Mouse (Mus musculus): ENCODE results near the gene Coa4. TPM values are rescaled to one million over a fixed set of nuclear protein-coding genes. Genes with fewer than 3 reads are reported as not detected.

The Coa4 gene
- polyA plus RNA-seq, 1 experiment from 2014 or later = 15.5 TPM

DNA sequence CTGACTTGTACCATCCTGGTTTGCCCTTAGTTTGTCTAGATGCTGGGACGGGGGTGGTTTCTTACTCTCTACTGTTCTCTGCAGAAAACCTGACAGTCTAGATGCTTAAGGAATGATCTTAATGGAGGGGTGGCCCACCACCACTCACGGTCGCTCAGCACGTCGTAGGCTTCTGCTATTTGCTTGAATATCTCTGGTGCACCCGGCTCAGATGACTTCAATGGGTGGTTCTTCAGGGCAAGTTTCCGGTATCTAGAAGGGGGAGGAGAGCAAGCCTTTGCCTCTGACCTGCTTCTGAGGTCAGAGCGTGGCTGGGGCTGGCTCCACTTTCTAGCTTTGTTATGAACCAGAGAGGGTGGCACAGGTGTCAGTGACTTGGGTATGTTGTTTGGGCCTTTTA lies 25.3 kb upstream of the Coa4 start:
- Histone ChIP-seq H3K4me3 (ENCODE audit: low read depth, low read length) (no peak overlapping the region), H3K4me1 (ENCODE audit: control insufficient read depth, insufficient read depth, low read length) (no peaks in the 10 kb centered on the region), H3K4me2 (ENCODE audit: low read depth, low read length) (no peak overlapping the region), H3K9me3 (replicated peaks; ENCODE audit: control insufficient read depth, low read length) (no peaks in the 10 kb centered on the region), H3K36me3 (replicated peaks; ENCODE audit: control insufficient read depth, insufficient read depth, low read depth, low read length) (no peaks in the 10 kb centered on the region), H3K27ac (replicated peaks; ENCODE audit: low read depth, low read length) (no peak overlapping the region), H3K9ac (replicated peaks; ENCODE audit: low read length) (no peak overlapping the region), H3K27me3 (ENCODE audit: control insufficient read depth, insufficient read depth, low read length) (no peaks in the 10 kb centered on the region)
- DNase-seq (ENCODE audit: low spot score) (no peak), ATAC-seq (replicated peaks; ENCODE audit: insufficient number of reproducible peaks, low FRiP score, low TSS enrichment, low read depth) (no peak)
- 78% methylated on average over 8 of the region's 8 CpGs for WGBS

DNA sequence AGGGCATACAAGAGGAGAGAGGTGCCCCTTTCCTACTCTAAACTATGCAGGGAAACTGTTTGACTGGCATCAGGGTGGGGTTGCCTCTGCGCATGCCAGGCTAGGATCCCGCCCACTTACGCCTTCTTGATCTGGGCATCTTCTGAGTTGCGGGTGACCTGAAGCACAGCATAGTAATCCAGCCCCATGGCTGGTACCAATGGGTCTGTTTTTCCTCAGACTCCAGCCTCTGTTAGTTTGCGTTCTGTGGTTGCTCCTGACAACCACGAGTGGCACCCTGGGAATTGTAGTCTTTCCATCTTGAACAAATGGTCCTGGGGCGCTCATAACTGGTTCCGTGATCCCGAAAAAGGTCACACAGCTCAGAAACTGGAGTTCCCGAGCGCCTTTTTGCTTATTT lies 22.3 kb upstream of the Coa4 start, which contains the start of gene Dnajb13:
Dnajb13 (minus strand) TSS at position 388 of the 400 bp plus-strand sequence.
- no peak within 1 kb of the TSS for H3K4me3 ChIP-seq (ENCODE audit: low read depth, low read length)
- H3K27ac ChIP-seq (replicated peaks; ENCODE audit: low read depth, low read length) = no peak within 1 kb of the TSS
- H3K4me1 ChIP-seq (ENCODE audit: control insufficient read depth, insufficient read depth, low read length) = no peaks in the 10 kb centered on the region
- ATAC-seq (replicated peaks; ENCODE audit: insufficient number of reproducible peaks, low FRiP score, low TSS enrichment, low read depth) (no peak), DNase-seq (ENCODE audit: low spot score) (peak; percentile 38)
- no peaks in the 10 kb centered on the region for H3K27me3 ChIP-seq (ENCODE audit: control insufficient read depth, insufficient read depth, low read length)
- no peaks in the 10 kb centered on the region for H3K36me3 ChIP-seq (replicated peaks; ENCODE audit: control insufficient read depth, insufficient read depth, low read depth, low read length)
- H3K9me3 ChIP-seq (replicated peaks; ENCODE audit: control insufficient read depth, low read length) = no peaks in the 10 kb centered on the region
- no peak within 1 kb of the TSS for H3K9ac ChIP-seq (replicated peaks; ENCODE audit: low read length)
- no peak within 1 kb of the TSS for H3K4me2 ChIP-seq (ENCODE audit: low read depth, low read length)
- 55% methylated on average over 11 of the region's 11 CpGs for WGBS

DNA sequence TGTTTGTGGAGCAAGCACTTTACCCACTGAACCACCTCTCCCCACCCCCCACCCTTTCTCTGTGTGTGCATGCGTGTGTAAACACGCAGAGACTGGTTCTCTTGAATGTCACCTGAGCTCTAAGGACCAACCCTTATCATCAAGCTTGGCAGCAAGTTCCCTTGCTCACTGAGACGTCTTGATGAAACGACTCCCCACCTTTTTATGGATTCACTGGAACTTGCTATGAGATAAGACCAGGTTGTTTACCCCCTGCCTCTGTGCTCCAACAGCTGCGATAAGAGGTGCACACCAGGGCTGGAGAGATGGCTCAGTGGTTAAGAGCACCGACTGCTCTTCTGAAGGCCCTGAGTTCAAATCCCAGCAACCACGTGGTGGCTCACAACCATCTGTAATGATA lies 16.7 kb upstream of the Coa4 start:
- ATAC-seq (replicated peaks; ENCODE audit: insufficient number of reproducible peaks, low FRiP score, low TSS enrichment, low read depth) = no peak
- 67% methylated on average over 7 of the region's 7 CpGs for WGBS
- Histone ChIP-seq H3K9ac (replicated peaks; ENCODE audit: low read length) (no peak overlapping the region), H3K27me3 (ENCODE audit: control insufficient read depth, insufficient read depth, low read length) (no peaks in the 10 kb centered on the region), H3K36me3 (replicated peaks; ENCODE audit: control insufficient read depth, insufficient read depth, low read depth, low read length) (no peaks in the 10 kb centered on the region), H3K9me3 (replicated peaks; ENCODE audit: control insufficient read depth, low read length) (no peaks in the 10 kb centered on the region), H3K4me3 (ENCODE audit: low read depth, low read length) (no peak overlapping the region), H3K27ac (replicated peaks; ENCODE audit: low read depth, low read length) (no peak overlapping the region), H3K4me2 (ENCODE audit: low read depth, low read length) (no peak overlapping the region), H3K4me1 (ENCODE audit: control insufficient read depth, insufficient read depth, low read length) (no peaks in the 10 kb centered on the region)
- DNase-seq (ENCODE audit: low spot score) = no peak

DNA sequence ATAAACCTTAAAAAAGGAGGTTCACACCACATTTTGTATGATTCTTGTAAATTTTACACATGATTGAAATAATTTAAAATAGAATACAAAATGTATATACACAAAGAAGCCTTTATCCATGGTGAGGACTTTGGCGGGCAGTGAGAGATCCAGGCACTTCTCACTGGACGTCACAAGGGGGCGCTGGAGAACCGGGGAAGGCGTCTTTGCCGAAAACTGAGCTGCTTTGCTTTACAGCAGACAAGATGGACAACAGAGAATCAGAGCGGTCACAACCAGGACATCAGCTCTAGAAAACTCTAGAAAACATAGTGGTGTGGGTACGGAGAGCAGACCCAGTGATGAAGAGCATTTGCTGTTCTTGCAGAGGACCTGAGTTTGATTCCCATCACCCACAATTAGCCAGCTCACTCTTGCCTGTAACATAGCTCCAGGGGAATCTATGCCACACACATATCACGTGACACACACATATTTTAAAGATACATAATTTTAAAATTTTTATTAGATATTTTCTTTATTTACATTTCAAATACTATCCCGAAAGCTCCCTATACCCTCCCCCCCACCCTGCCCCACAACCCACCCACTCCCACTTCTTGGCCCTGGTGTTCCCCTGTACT lies 16.1 kb upstream of the Coa4 start:
- no peaks in the 10 kb centered on the region for H3K36me3 ChIP-seq (replicated peaks; ENCODE audit: control insufficient read depth, insufficient read depth, low read depth, low read length)
- no peak overlapping the region for H3K4me2 ChIP-seq (ENCODE audit: low read depth, low read length)
- H3K4me3 ChIP-seq (ENCODE audit: low read depth, low read length) = no peak overlapping the region
- no peak overlapping the region for H3K9ac ChIP-seq (replicated peaks; ENCODE audit: low read length)
- no peaks in the 10 kb centered on the region for H3K4me1 ChIP-seq (ENCODE audit: control insufficient read depth, insufficient read depth, low read length)
- H3K27me3 ChIP-seq (ENCODE audit: control insufficient read depth, insufficient read depth, low read length) = no peaks in the 10 kb centered on the region
- no peak overlapping the region for H3K27ac ChIP-seq (replicated peaks; ENCODE audit: low read depth, low read length)
- 20% methylated on average over 10 of the region's 10 CpGs for WGBS
- ATAC-seq (replicated peaks; ENCODE audit: insufficient number of reproducible peaks, low FRiP score, low TSS enrichment, low read depth) = no peak
- DNase-seq (ENCODE audit: low spot score) = peak; percentile 85
- H3K9me3 ChIP-seq (replicated peaks; ENCODE audit: control insufficient read depth, low read length) = no peaks in the 10 kb centered on the region

DNA sequence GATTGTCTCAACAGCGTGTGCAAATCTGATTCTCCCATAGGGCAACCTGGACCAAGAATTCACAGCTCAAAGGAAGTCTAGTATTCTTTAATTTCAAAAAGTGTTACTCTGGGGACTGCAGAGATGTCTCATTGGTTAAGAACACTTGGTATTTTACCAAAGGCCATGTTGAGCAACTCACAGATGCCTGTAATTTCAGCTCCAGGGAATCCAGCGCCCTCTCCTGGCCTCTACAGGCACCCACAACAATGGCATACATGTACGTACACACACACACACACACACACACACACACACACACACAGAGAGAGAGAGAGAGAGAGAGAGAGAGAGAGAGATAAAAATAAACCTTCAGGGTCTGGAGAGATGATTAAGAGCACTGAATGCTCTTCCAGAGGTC lies 14.6 kb upstream of the Coa4 start:
- Histone ChIP-seq H3K4me3 (ENCODE audit: low read depth, low read length) (no peak overlapping the region), H3K4me1 (ENCODE audit: control insufficient read depth, insufficient read depth, low read length) (no peaks in the 10 kb centered on the region), H3K36me3 (replicated peaks; ENCODE audit: control insufficient read depth, insufficient read depth, low read depth, low read length) (no peaks in the 10 kb centered on the region), H3K9ac (replicated peaks; ENCODE audit: low read length) (no peak overlapping the region), H3K27me3 (ENCODE audit: control insufficient read depth, insufficient read depth, low read length) (no peaks in the 10 kb centered on the region), H3K4me2 (ENCODE audit: low read depth, low read length) (no peak overlapping the region), H3K9me3 (replicated peaks; ENCODE audit: control insufficient read depth, low read length) (no peaks in the 10 kb centered on the region), H3K27ac (replicated peaks; ENCODE audit: low read depth, low read length) (no peak overlapping the region)
- ATAC-seq (replicated peaks; ENCODE audit: insufficient number of reproducible peaks, low FRiP score, low TSS enrichment, low read depth) (no peak), DNase-seq (ENCODE audit: low spot score) (no peak)
- 72% methylated on average over 3 of the region's 3 CpGs for WGBS

DNA sequence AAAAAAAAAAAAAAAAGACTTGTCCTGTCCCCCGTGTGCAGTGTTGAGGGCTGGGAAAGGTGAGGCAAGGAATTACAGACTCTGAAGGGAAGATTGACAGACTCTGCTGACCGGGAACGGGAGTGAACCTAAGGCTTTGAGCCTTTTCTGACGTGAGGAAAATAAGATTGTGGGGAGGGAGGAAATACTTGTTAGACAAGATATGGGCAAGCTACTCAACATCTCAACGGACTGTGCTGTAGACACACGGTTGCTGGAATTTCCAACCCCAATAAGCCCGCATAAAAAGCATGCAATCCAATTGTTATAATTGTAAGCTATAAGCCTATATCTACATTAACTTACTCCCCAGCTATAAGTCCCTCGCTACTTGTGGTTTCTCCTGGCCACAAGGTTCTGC lies 12.2 kb upstream of the Coa4 start:
- WGBS = 69% methylated on average over 8 of the region's 8 CpGs
- no peak for ATAC-seq (replicated peaks; ENCODE audit: insufficient number of reproducible peaks, low FRiP score, low TSS enrichment, low read depth)

DNA sequence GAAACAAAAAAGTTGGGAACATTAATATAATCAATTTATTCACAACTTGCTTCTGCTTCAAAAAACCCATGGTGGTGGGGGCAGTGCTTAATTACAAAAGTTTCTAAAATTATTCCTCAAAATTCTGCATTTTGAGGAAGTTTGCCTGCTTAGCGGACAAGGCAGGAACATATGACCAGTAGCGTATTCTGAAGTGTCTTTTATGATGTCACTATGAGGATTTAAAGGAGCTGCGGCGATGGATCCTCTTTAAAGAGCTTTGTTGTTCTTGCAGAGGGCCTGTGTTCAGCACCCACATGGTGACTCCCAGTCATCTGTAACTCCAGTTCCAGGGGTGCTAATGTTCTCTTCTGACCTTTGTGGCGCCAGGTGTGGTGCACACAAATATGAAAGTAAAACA lies 6.1 kb upstream of the Coa4 start:
- Histone ChIP-seq H3K4me2 (ENCODE audit: low read depth, low read length) (no peak overlapping the region), H3K4me1 (ENCODE audit: control insufficient read depth, insufficient read depth, low read length) (no peaks in the 10 kb centered on the region), H3K9me3 (replicated peaks; ENCODE audit: control insufficient read depth, low read length) (no peaks in the 10 kb centered on the region), H3K9ac (replicated peaks; ENCODE audit: low read length) (no peak overlapping the region), H3K4me3 (ENCODE audit: low read depth, low read length) (no peak overlapping the region), H3K27ac (replicated peaks; ENCODE audit: low read depth, low read length) (no peak overlapping the region), H3K27me3 (ENCODE audit: control insufficient read depth, insufficient read depth, low read length) (no peaks in the 10 kb centered on the region), H3K36me3 (replicated peaks; ENCODE audit: control insufficient read depth, insufficient read depth, low read depth, low read length) (no peaks in the 10 kb centered on the region)
- 91% methylated on average over 5 of the region's 5 CpGs for WGBS
- ATAC-seq (replicated peaks; ENCODE audit: insufficient number of reproducible peaks, low FRiP score, low TSS enrichment, low read depth) = no peak
- no peak for DNase-seq (ENCODE audit: low spot score)

More for the DNA sequence above, 12.2 kb upstream of the Coa4 start:
- H3K4me1 ChIP-seq (ENCODE audit: control insufficient read depth, insufficient read depth, low read length) = no peaks in the 10 kb centered on the region
- no peak overlapping the region for H3K4me2 ChIP-seq (ENCODE audit: low read depth, low read length)
- no peak for DNase-seq (ENCODE audit: low spot score)
- no peak overlapping the region for H3K27ac ChIP-seq (replicated peaks; ENCODE audit: low read depth, low read length)
- no peak overlapping the region for H3K4me3 ChIP-seq (ENCODE audit: low read depth, low read length)
- H3K9me3 ChIP-seq (replicated peaks; ENCODE audit: control insufficient read depth, low read length) = no peaks in the 10 kb centered on the region
- no peaks in the 10 kb centered on the region for H3K36me3 ChIP-seq (replicated peaks; ENCODE audit: control insufficient read depth, insufficient read depth, low read depth, low read length)
- no peaks in the 10 kb centered on the region for H3K27me3 ChIP-seq (ENCODE audit: control insufficient read depth, insufficient read depth, low read length)
- H3K9ac ChIP-seq (replicated peaks; ENCODE audit: low read length) = no peak overlapping the region

DNA sequence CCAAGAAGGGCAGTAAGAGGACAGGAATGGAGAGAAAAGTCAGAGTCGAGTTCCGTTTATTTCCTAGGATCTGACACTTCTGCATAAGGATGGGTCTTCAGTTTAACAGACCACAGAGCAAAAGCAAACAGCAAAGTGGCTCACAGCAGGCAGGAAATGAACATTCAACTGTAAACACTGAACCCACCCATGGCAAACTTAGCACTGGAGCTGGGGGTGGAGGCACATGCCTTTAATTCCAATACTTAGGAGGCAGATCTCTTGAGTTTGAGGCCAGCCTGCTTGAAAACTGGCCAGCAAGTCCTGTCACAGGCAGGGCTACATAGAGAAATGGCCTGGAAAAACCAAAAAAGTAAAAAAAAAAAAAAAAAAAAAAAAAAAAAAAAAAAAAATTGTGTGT lies 3.4 kb upstream of the Coa4 start:
- Histone ChIP-seq H3K4me2 (ENCODE audit: low read depth, low read length) (no peak overlapping the region), H3K27me3 (ENCODE audit: control insufficient read depth, insufficient read depth, low read length) (no peaks in the 10 kb centered on the region), H3K9ac (replicated peaks; ENCODE audit: low read length) (no peak overlapping the region), H3K9me3 (replicated peaks; ENCODE audit: control insufficient read depth, low read length) (no peaks in the 10 kb centered on the region), H3K4me1 (ENCODE audit: control insufficient read depth, insufficient read depth, low read length) (no peaks in the 10 kb centered on the region), H3K27ac (replicated peaks; ENCODE audit: low read depth, low read length) (no peak overlapping the region), H3K36me3 (replicated peaks; ENCODE audit: control insufficient read depth, insufficient read depth, low read depth, low read length) (no peaks in the 10 kb centered on the region), H3K4me3 (ENCODE audit: low read depth, low read length) (no peak overlapping the region)
- WGBS = 68% methylated on average over 2 of the region's 2 CpGs
- ATAC-seq (replicated peaks; ENCODE audit: insufficient number of reproducible peaks, low FRiP score, low TSS enrichment, low read depth) (no peak), DNase-seq (ENCODE audit: low spot score) (no peak)
